Mouse (Mus musculus) urinary bladder, postnatal 4 days (tissue): ENCODE results near the gene Col6a4.

Experiments
- DNase-seq, 2 experiments: peaks; one replicate each; pipeline ENCODE4 v3.0.0; 2021 to 2022; ENCODE audit warnings: low spot score in 2 of 2

Gene Col6a4

GRCm38 (mm10) chr9:105960533-105960932 is 136.1 kb downstream of the Col6a4 start, which contains the start of gene Col6a5:
Col6a5 (minus strand) TSS chr9:105960643.
- DNase-seq = peak in 1 of 2 experiments; percentile 34

DNA sequence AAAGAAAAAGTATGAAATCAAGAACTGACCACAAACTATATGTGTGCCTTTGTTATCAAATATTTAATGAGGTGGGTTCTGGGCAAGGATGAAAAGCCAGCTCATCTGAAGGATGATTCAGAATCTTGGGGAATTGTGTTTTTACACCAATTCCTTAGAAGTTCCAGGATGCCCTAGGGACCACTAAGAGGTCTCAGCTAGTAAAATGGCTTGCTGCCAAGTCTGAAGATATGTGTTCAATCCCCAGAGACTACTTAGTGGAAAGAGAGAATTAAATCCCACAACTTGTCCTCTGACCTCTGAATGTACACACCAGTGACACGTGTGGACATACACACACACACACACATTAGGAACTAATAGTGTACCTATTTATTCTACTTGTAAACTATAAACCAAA is 137.5 kb downstream of the Col6a4 start:
- no peak for DNase-seq

DNA sequence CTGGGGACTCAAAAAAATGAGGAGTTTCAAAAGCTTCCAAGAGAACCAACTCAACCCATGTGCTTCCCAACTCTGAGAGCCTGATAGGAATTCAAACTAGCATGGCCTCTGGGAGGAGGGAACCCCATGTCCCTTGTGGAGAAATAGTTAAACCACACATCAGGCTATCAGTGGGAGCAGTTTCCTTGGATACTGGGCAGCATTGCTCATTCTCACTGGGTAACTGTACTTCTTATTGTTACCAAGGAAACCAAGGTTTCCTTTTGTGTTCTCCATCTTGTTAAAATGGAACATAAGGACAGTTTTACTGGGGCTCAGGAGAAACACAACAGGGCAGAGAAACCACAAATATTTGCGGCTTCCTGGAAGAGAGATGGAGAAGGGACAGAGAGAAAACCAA is 146.8 kb downstream of the Col6a4 start:
- DNase-seq = no peak

DNA sequence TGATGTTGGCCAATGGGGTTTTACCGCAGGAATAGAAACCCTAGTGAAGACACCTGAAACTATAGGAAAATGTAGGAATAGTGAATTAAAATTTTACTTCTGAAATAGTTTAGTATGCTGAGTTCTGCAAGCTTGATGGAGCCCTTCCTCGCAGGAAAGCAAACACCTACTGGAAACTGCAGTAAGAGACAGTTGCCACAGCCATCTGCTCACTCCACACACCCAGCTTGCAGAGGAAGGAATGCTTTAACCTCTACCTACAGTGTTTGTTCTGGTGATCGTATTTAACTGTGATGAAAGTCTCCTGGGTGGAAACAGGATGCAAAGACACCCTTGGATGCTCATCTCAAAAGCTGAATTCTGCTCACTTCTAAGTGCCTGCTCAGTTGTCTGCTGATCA is 149.0 kb downstream of the Col6a4 start:
- DNase-seq = no peak
